Mouse (Mus musculus) MEL (cell line): Measurements from ENCODE around the gene Evx1. TPM values are rescaled to one million over a fixed set of nuclear protein-coding genes. Genes with fewer than 3 reads are reported as not detected.

ENCODE experiments used
- DNase-seq: peaks from one replicate; pipeline ENCODE4 v3.0.0; 2011; ENCODE audit warnings: low read depth, low spot score
- H3K27ac ChIP-seq: 2 replicates; pipeline ENCODE4 v1.5.1; 2012; ENCODE audit warnings: low read depth, mild to moderate bottlenecking, control low read depth, low read length, moderate library complexity; ENCODE audit not compliant: control insufficient read depth
- H3K27me3 ChIP-seq, 2 experiments: fragments of 150-350 bp in 1 of 2; sonication (generic) in 1 of 2; 2 replicates each; pipeline ENCODE4 v1.6.1; 2012; ENCODE audit warnings: low read length in 2 of 2, mild to moderate bottlenecking in 2 of 2, improper control_type of control experiment in 1 of 2, moderate library complexity in 1 of 2; ENCODE audit not compliant: insufficient read depth in 2 of 2, control insufficient read depth in 1 of 2
- H3K36me3 ChIP-seq, 2 experiments: 2 replicates each; pipeline ENCODE4 v1.6.1; 2012 to 2014; ENCODE audit warnings: low read length in 2 of 2, improper control_type of control experiment in 1 of 2, inconsistent platforms in 1 of 2, mild to moderate bottlenecking in 1 of 2; ENCODE audit not compliant: insufficient read depth in 2 of 2, control insufficient read depth in 1 of 2
- H3K4me1 ChIP-seq, 2 experiments: fragments of 150-350 bp in 1 of 2; sonication (generic) in 1 of 2; 2 replicates each; pipeline ENCODE4 v1.6.1; 2012; ENCODE audit warnings: low read length in 2 of 2, improper control_type of control experiment in 1 of 2, mild to moderate bottlenecking in 1 of 2; ENCODE audit not compliant: insufficient read depth in 2 of 2, control insufficient read depth in 1 of 2
- H3K4me3 ChIP-seq, 2 experiments: fragments of 150-350 bp in 1 of 2; sonication (generic) in 1 of 2; 2 replicates each; pipeline ENCODE4 v1.5.1; 2012; ENCODE audit warnings: low read depth in 2 of 2, low read length in 2 of 2, mild to moderate bottlenecking in 2 of 2, moderate library complexity in 2 of 2, control low read depth in 1 of 2, improper control_type of control experiment in 1 of 2; ENCODE audit not compliant: control insufficient read depth in 1 of 2, insufficient read depth in 1 of 2
- H3K79me2 ChIP-seq: 2 replicates; pipeline ENCODE4 v1.6.1; 2012; ENCODE audit warnings: mild to moderate bottlenecking, low read length, moderate library complexity; ENCODE audit not compliant: control insufficient read depth, poor library complexity, insufficient read depth
- H3K9ac ChIP-seq: 2 replicates; pipeline ENCODE4 v1.6.1; 2012; ENCODE audit warnings: low read depth, mild to moderate bottlenecking, control low read depth, low read length, moderate library complexity; ENCODE audit not compliant: control insufficient read depth, poor library complexity, severe bottlenecking
- H3K9me3 ChIP-seq: fragments of 150-350 bp; sonication (generic); replicated peaks from 2 replicates; pipeline ENCODE4 v1.6.1; 2012; ENCODE audit warnings: mild to moderate bottlenecking, low read length, improper control_type of control experiment, moderate library complexity; ENCODE audit not compliant: insufficient read depth
- ELF1 ChIP-seq: IDR thresholded peaks from 2 replicates; pipeline ENCODE4 v1.6.1; 2014; ENCODE audit warnings: low read depth, mild to moderate bottlenecking, inconsistent platforms, low read length, improper control_type of control experiment, moderate library complexity
- HCFC1 ChIP-seq: IDR thresholded peaks from 2 replicates; pipeline ENCODE4 v1.6.1; 2012; ENCODE audit warnings: low read depth, mild to moderate bottlenecking, inconsistent platforms, low read length, improper control_type of control experiment, moderate library complexity
- KAT2A ChIP-seq: conservative IDR thresholded peaks from 2 replicates; pipeline ENCODE4 v1.6.1; 2012; ENCODE audit warnings: low read depth, low read length, improper control_type of control experiment, inconsistent platforms
- MXI1 ChIP-seq: IDR thresholded peaks from 2 replicates; pipeline ENCODE4 v1.6.1; 2011; ENCODE audit warnings: mild to moderate bottlenecking, low read depth, low read length, improper control_type of control experiment
- POLR2A ChIP-seq, 2 experiments: IDR thresholded peaks; 2 replicates each; pipeline ENCODE4 v1.6.1; 2011 to 2012; ENCODE audit warnings: low read length in 2 of 2, mild to moderate bottlenecking in 2 of 2, control low read depth in 1 of 2, improper control_type of control experiment in 1 of 2, low read depth in 1 of 2, moderate library complexity in 1 of 2; ENCODE audit not compliant: control insufficient read depth in 1 of 2, insufficient read depth in 1 of 2, poor library complexity in 1 of 2
- RAD21 ChIP-seq: IDR thresholded peaks from 2 replicates; pipeline ENCODE4 v1.6.1; 2011; ENCODE audit warnings: mild to moderate bottlenecking, low read depth, low read length, improper control_type of control experiment
- RCOR1 ChIP-seq: IDR thresholded peaks from 2 replicates; pipeline ENCODE4 v1.6.1; 2012; ENCODE audit warnings: low read depth, mild to moderate bottlenecking, inconsistent platforms, low read length, improper control_type of control experiment
- SMC3 ChIP-seq: IDR thresholded peaks from 2 replicates; pipeline ENCODE4 v1.6.1; 2011; ENCODE audit warnings: low read depth, low read length, improper control_type of control experiment
- USF1 ChIP-seq: IDR thresholded peaks from 2 replicates; pipeline ENCODE4 v1.6.1; 2014; ENCODE audit warnings: low read depth, mild to moderate bottlenecking, inconsistent platforms, low read length, improper control_type of control experiment, moderate library complexity
- polyA plus RNA-seq, 2 experiments: library from polyadenylated mRNA; stranded (reverse) in 1 of 2; unstranded in 1 of 2; fragments of >175 nt in 1 of 2; fragments of >200 nt in 1 of 2; gene quantifications; 2 replicates each; pipeline versions ENCODE4 v1.2.1 to v1.2.4; 2012; ENCODE audit warnings: low replicate concordance in 2 of 2, low read depth in 1 of 2; ENCODE audit not compliant: insufficient read length in 2 of 2, insufficient read depth in 1 of 2, missing spikeins in 1 of 2
- total RNA-seq: library from RNA; depleted of rRNA; stranded (reverse); fragments of 300-350 nt; gene quantifications from 2 replicates; pipeline ENCODE4 v1.2.3, GENCODE M21; 2012; rRNA removed

The Evx1 gene
- total and polyA plus RNA-seq, 3 experiments, result not detected

- no peak for TF ChIP-seq USF1
Measured at GRCm38 (mm10) chr6:52366021-52366420, 52.7 kb downstream of the Evx1 start (continued).

GRCm38 (mm10) chr6:52366533-52366932, 53.2 kb downstream of the Evx1 start:
- H3K27ac ChIP-seq, result no peak overlapping the region
- no peak for DNase-seq
- H3K4me1 ChIP-seq, result no peaks in the 10 kb centered on the region
- H3K4me3 ChIP-seq, result no peak overlapping the region
- H3K9me3 ChIP-seq, result no peaks in the 10 kb centered on the region
- H3K27me3 ChIP-seq, result no peaks in the 10 kb centered on the region
- no peaks in the 10 kb centered on the region for H3K36me3 ChIP-seq
- no peak overlapping the region for H3K9ac ChIP-seq
- H3K79me2 ChIP-seq, result no peaks in the 10 kb centered on the region
- TF ChIP-seq ELF1 (no peak), RAD21 (no peak), KAT2A (no peak), MXI1 (no peak), SMC3 (no peak)

- H3K79me2 ChIP-seq, result no peaks in the 10 kb centered on the region
- TF ChIP-seq USF1 (no peak), HCFC1 (no peak), RCOR1 (no peak), SMC3 (no peak), POLR2A (IDR thresholded peaks at IDR 0.05; ENCODE audit: control insufficient read depth in 1 of 2, insufficient read depth in 1 of 2, low read depth in 1 of 2, low read length in 2 of 2, poor library complexity in 1 of 2) (no peak)
- TF ChIP-seq, all 39 proteins: peak for 0
- no peak overlapping the region for H3K27ac ChIP-seq
- H3K4me1 ChIP-seq, result no peaks in the 10 kb centered on the region
- no peak for DNase-seq
- no peaks in the 10 kb centered on the region for H3K9me3 ChIP-seq
- no peak overlapping the region for H3K9ac ChIP-seq
- H3K4me3 ChIP-seq, result no peak overlapping the region
- H3K27me3 ChIP-seq, result no peaks in the 10 kb centered on the region
- no peaks in the 10 kb centered on the region for H3K36me3 ChIP-seq
Measured at GRCm38 (mm10) chr6:52367067-52367466, 53.8 kb downstream of the Evx1 start.

Other genes starting within 250 kb of the Evx1 start
- gene Hoxa1, start 155.2 kb upstream of the Evx1 start, total RNA-seq, result not detected in 2 replicates
- not detected for gene Hoxa1, start 155.2 kb upstream of the Evx1 start, polyA plus RNA-seq
- gene Hoxa2, start 148.7 kb upstream of the Evx1 start, total RNA-seq, result not detected in 2 replicates
- not detected for gene Hoxa2, start 148.7 kb upstream of the Evx1 start, polyA plus RNA-seq
- gene 5730596B20Rik, start 136.0 kb upstream of the Evx1 start, total RNA-seq, result not detected in 2 replicates
- gene 5730596B20Rik, start 136.0 kb upstream of the Evx1 start, polyA plus RNA-seq, result not detected
- gene Hoxa4, start 121.7 kb upstream of the Evx1 start, total RNA-seq, result not detected in 2 replicates
- gene Hoxa4, start 121.7 kb upstream of the Evx1 start, polyA plus RNA-seq, result not detected
- gene Hoxa5, start 108.9 kb upstream of the Evx1 start, total RNA-seq, result not detected in 2 replicates
- gene Hoxa5, start 108.9 kb upstream of the Evx1 start, polyA plus RNA-seq, result not detected
- not detected in 2 replicates for gene Hoxa6, start 104.8 kb upstream of the Evx1 start, total RNA-seq
- not detected for gene Hoxa6, start 104.8 kb upstream of the Evx1 start, polyA plus RNA-seq
- not detected in 2 replicates for gene Hoxa3, start 100.2 kb upstream of the Evx1 start, total RNA-seq
- gene Hoxa3, start 100.2 kb upstream of the Evx1 start, polyA plus RNA-seq, result not detected
- gene Gm28308, start 100.2 kb upstream of the Evx1 start, total RNA-seq, result not detected in 2 replicates
- gene Gm28308, start 100.2 kb upstream of the Evx1 start, polyA plus RNA-seq, result not detected
- not detected in 2 replicates for gene Hoxa7, start 91.6 kb upstream of the Evx1 start, total RNA-seq
- under 1 TPM in 1 of 2 experiments, not detected in 1; 0.17 TPM for gene Hoxa7, start 91.6 kb upstream of the Evx1 start, polyA plus RNA-seq
- not detected in 2 replicates for gene Hoxa9, start 82.4 kb upstream of the Evx1 start, total RNA-seq
- not detected for gene Hoxa9, start 82.4 kb upstream of the Evx1 start, polyA plus RNA-seq
- gene Hoxa10, start 72.6 kb upstream of the Evx1 start, total RNA-seq, result not detected in 2 replicates
- gene Hoxa10, start 72.6 kb upstream of the Evx1 start, polyA plus RNA-seq, result not detected
- gene Hoxa11, start 67.7 kb upstream of the Evx1 start, total RNA-seq, result not detected in 2 replicates
- not detected for gene Hoxa11, start 67.7 kb upstream of the Evx1 start, polyA plus RNA-seq
- not detected in 2 replicates for gene Hoxa13, start 52.6 kb upstream of the Evx1 start, total RNA-seq
- not detected for gene Hoxa13, start 52.6 kb upstream of the Evx1 start, polyA plus RNA-seq